Mouse (Mus musculus): ENCODE results near the gene Dlg2. TPM values are rescaled to one million over a fixed set of nuclear protein-coding genes. Genes with fewer than 3 reads are reported as not detected.

Gene Dlg2
- polyA plus RNA-seq, 1 experiment from 2014 or later = 4.3 TPM

GRCm38 (mm10) chr7:91345073-91345472 is 868.6 kb downstream of the Dlg2 start:
- Histone ChIP-seq H3K9ac (ENCODE audit: low read length) (no peak overlapping the region), H3K4me1 (ENCODE audit: control insufficient read depth, insufficient read depth, low read length) (no peaks in the 10 kb centered on the region), H3K4me3 (replicated peaks; ENCODE audit: low read length) (no peak overlapping the region), H3K36me3 (ENCODE audit: control insufficient read depth, insufficient read depth, low read length) (no peaks in the 10 kb centered on the region), H3K27ac (ENCODE audit: low read length) (no peak overlapping the region), H3K9me3 (replicated peaks; ENCODE audit: control insufficient read depth, low read length) (no peaks in the 10 kb centered on the region), H3K27me3 (ENCODE audit: control insufficient read depth, insufficient read depth, low read length) (no peaks in the 10 kb centered on the region), H3K4me2 (ENCODE audit: low read depth, low read length) (no peak overlapping the region)
- no peak for ATAC-seq (ENCODE audit: insufficient read depth, low FRiP score)

- Histone ChIP-seq H3K27me3 (ENCODE audit: control insufficient read depth, insufficient read depth, low read length) (no peaks in the 10 kb centered on the region), H3K9me3 (replicated peaks; ENCODE audit: control insufficient read depth, low read length) (no peaks in the 10 kb centered on the region), H3K9ac (ENCODE audit: low read length) (no peak overlapping the region), H3K4me1 (ENCODE audit: control insufficient read depth, insufficient read depth, low read length) (no peaks in the 10 kb centered on the region), H3K36me3 (ENCODE audit: control insufficient read depth, insufficient read depth, low read length) (no peaks in the 10 kb centered on the region), H3K4me3 (replicated peaks; ENCODE audit: low read length) (no peak overlapping the region), H3K4me2 (ENCODE audit: low read depth, low read length) (no peak overlapping the region), H3K27ac (ENCODE audit: low read length) (no peak overlapping the region)
- ATAC-seq (ENCODE audit: insufficient read depth, low FRiP score) = no peak
- WGBS = 62% methylated on average over 10 of the region's 10 CpGs
Measured at GRCm38 (mm10) chr7:91369821-91370321, 893.4 kb downstream of the Dlg2 start.

- no peak overlapping the region for H3K4me2 ChIP-seq (ENCODE audit: low read depth, low read length)
- no peak for ATAC-seq (ENCODE audit: insufficient read depth, low FRiP score)
- H3K4me1 ChIP-seq (ENCODE audit: control insufficient read depth, insufficient read depth, low read length) = no peaks in the 10 kb centered on the region
- no peak overlapping the region for H3K4me3 ChIP-seq (replicated peaks; ENCODE audit: low read length)
- no peak overlapping the region for H3K9ac ChIP-seq (ENCODE audit: low read length)
- no peaks in the 10 kb centered on the region for H3K9me3 ChIP-seq (replicated peaks; ENCODE audit: control insufficient read depth, low read length)
- H3K27ac ChIP-seq (ENCODE audit: low read length) = no peak overlapping the region
- H3K27me3 ChIP-seq (ENCODE audit: control insufficient read depth, insufficient read depth, low read length) = no peaks in the 10 kb centered on the region; the same call in 1 of the 2 replicates
- H3K36me3 ChIP-seq (ENCODE audit: control insufficient read depth, insufficient read depth, low read length) = no peaks in the 10 kb centered on the region
- WGBS = 59% methylated on average over 3 of the region's 3 CpGs
Measured at GRCm38 (mm10) chr7:91382281-91382680, 905.8 kb downstream of the Dlg2 start.

- Histone ChIP-seq H3K36me3 (ENCODE audit: control insufficient read depth, insufficient read depth, low read length) (no peaks in the 10 kb centered on the region), H3K9ac (ENCODE audit: low read length) (no peak overlapping the region), H3K27ac (ENCODE audit: low read length) (no peak overlapping the region), H3K9me3 (replicated peaks; ENCODE audit: control insufficient read depth, low read length) (no peaks in the 10 kb centered on the region), H3K4me2 (ENCODE audit: low read depth, low read length) (no peak overlapping the region), H3K4me1 (ENCODE audit: control insufficient read depth, insufficient read depth, low read length) (no peaks in the 10 kb centered on the region), H3K4me3 (replicated peaks; ENCODE audit: low read length) (no peak overlapping the region), H3K27me3 (ENCODE audit: control insufficient read depth, insufficient read depth, low read length) (no peaks in the 10 kb centered on the region; the same call in 1 of the 2 replicates)
- 24% methylated on average over 1 of the region's 1 CpGs for WGBS
- ATAC-seq (ENCODE audit: insufficient read depth, low FRiP score) = no peak
Measured at GRCm38 (mm10) chr7:91383873-91384272, 907.4 kb downstream of the Dlg2 start.

- H3K27me3 ChIP-seq (ENCODE audit: control insufficient read depth, insufficient read depth, low read length) = no peaks in the 10 kb centered on the region
- no peaks in the 10 kb centered on the region for H3K36me3 ChIP-seq (ENCODE audit: control insufficient read depth, insufficient read depth, low read length)
- H3K27ac ChIP-seq (ENCODE audit: low read length) = no peak overlapping the region
- no peak overlapping the region for H3K4me2 ChIP-seq (ENCODE audit: low read depth, low read length)
- no peak overlapping the region for H3K4me3 ChIP-seq (replicated peaks; ENCODE audit: low read length)
- no peak overlapping the region for H3K9ac ChIP-seq (ENCODE audit: low read length)
- no peaks in the 10 kb centered on the region for H3K9me3 ChIP-seq (replicated peaks; ENCODE audit: control insufficient read depth, low read length)
- no peak for ATAC-seq (ENCODE audit: insufficient read depth, low FRiP score)
- no peaks in the 10 kb centered on the region for H3K4me1 ChIP-seq (ENCODE audit: control insufficient read depth, insufficient read depth, low read length)
- 85% methylated on average over 5 of the region's 5 CpGs for WGBS
Measured at GRCm38 (mm10) chr7:91389272-91389671, 912.8 kb downstream of the Dlg2 start.

- Histone ChIP-seq H3K4me1 (ENCODE audit: control insufficient read depth, insufficient read depth, low read length) (no peaks in the 10 kb centered on the region), H3K27me3 (ENCODE audit: control insufficient read depth, insufficient read depth, low read length) (no peaks in the 10 kb centered on the region), H3K4me2 (ENCODE audit: low read depth, low read length) (no peak overlapping the region), H3K4me3 (replicated peaks; ENCODE audit: low read length) (no peak overlapping the region), H3K36me3 (ENCODE audit: control insufficient read depth, insufficient read depth, low read length) (no peaks in the 10 kb centered on the region), H3K9me3 (replicated peaks; ENCODE audit: control insufficient read depth, low read length) (no peaks in the 10 kb centered on the region), H3K9ac (ENCODE audit: low read length) (no peak overlapping the region), H3K27ac (ENCODE audit: low read length) (no peak overlapping the region)
- no peak for ATAC-seq (ENCODE audit: insufficient read depth, low FRiP score)
- 42% methylated on average over 3 of the region's 3 CpGs for WGBS
Measured at GRCm38 (mm10) chr7:91397827-91398226, 921.4 kb downstream of the Dlg2 start.

GRCm38 (mm10) chr7:91412109-91412508 is 935.6 kb downstream of the Dlg2 start:
- 77% methylated on average over 5 of the region's 5 CpGs for WGBS
- ATAC-seq (ENCODE audit: insufficient read depth, low FRiP score) = no peak

GRCm38 (mm10) chr7:91414150-91414549 is 937.7 kb downstream of the Dlg2 start:
- no peak overlapping the region for H3K4me2 ChIP-seq (ENCODE audit: low read depth, low read length)
- 67% methylated on average over 2 of the region's 2 CpGs for WGBS
- no peak overlapping the region for H3K9ac ChIP-seq (ENCODE audit: low read length)
- H3K27ac ChIP-seq (ENCODE audit: low read length) = no peak overlapping the region
- no peaks in the 10 kb centered on the region for H3K4me1 ChIP-seq (ENCODE audit: control insufficient read depth, insufficient read depth, low read length)
- no peak for ATAC-seq (ENCODE audit: insufficient read depth, low FRiP score)
- no peaks in the 10 kb centered on the region for H3K9me3 ChIP-seq (replicated peaks; ENCODE audit: control insufficient read depth, low read length)
- no peak overlapping the region for H3K4me3 ChIP-seq (replicated peaks; ENCODE audit: low read length)
- no peaks in the 10 kb centered on the region for H3K27me3 ChIP-seq (ENCODE audit: control insufficient read depth, insufficient read depth, low read length)
- no peaks in the 10 kb centered on the region for H3K36me3 ChIP-seq (ENCODE audit: control insufficient read depth, insufficient read depth, low read length)

More at GRCm38 (mm10) chr7:91412109-91412508, 935.6 kb downstream of the Dlg2 start:
- Histone ChIP-seq H3K27me3 (ENCODE audit: control insufficient read depth, insufficient read depth, low read length) (no peaks in the 10 kb centered on the region), H3K36me3 (ENCODE audit: control insufficient read depth, insufficient read depth, low read length) (no peaks in the 10 kb centered on the region), H3K4me2 (ENCODE audit: low read depth, low read length) (no peak overlapping the region), H3K9ac (ENCODE audit: low read length) (no peak overlapping the region), H3K4me3 (replicated peaks; ENCODE audit: low read length) (no peak overlapping the region), H3K9me3 (replicated peaks; ENCODE audit: control insufficient read depth, low read length) (no peaks in the 10 kb centered on the region), H3K4me1 (ENCODE audit: control insufficient read depth, insufficient read depth, low read length) (no peaks in the 10 kb centered on the region), H3K27ac (ENCODE audit: low read length) (no peak overlapping the region)

GRCm38 (mm10) chr7:91414749-91415148 is 938.3 kb downstream of the Dlg2 start:
- no peak overlapping the region for H3K9ac ChIP-seq (ENCODE audit: low read length)
- 80% methylated on average over 2 of the region's 2 CpGs for WGBS
- no peaks in the 10 kb centered on the region for H3K9me3 ChIP-seq (replicated peaks; ENCODE audit: control insufficient read depth, low read length)
- no peaks in the 10 kb centered on the region for H3K36me3 ChIP-seq (ENCODE audit: control insufficient read depth, insufficient read depth, low read length)
- H3K27me3 ChIP-seq (ENCODE audit: control insufficient read depth, insufficient read depth, low read length) = no peaks in the 10 kb centered on the region
- H3K4me1 ChIP-seq (ENCODE audit: control insufficient read depth, insufficient read depth, low read length) = no peaks in the 10 kb centered on the region
- no peak overlapping the region for H3K4me2 ChIP-seq (ENCODE audit: low read depth, low read length)
- no peak overlapping the region for H3K27ac ChIP-seq (ENCODE audit: low read length)
- ATAC-seq (ENCODE audit: insufficient read depth, low FRiP score) = no peak
- no peak overlapping the region for H3K4me3 ChIP-seq (replicated peaks; ENCODE audit: low read length)

- ATAC-seq (ENCODE audit: insufficient read depth, low FRiP score) = no peak
- no peak overlapping the region for H3K4me2 ChIP-seq (ENCODE audit: low read depth, low read length)
- no peaks in the 10 kb centered on the region for H3K9me3 ChIP-seq (replicated peaks; ENCODE audit: control insufficient read depth, low read length)
- no peak overlapping the region for H3K9ac ChIP-seq (ENCODE audit: low read length)
- H3K4me3 ChIP-seq (replicated peaks; ENCODE audit: low read length) = no peak overlapping the region
- no peaks in the 10 kb centered on the region for H3K27me3 ChIP-seq (ENCODE audit: control insufficient read depth, insufficient read depth, low read length)
- WGBS = 73% methylated on average over 4 of the region's 4 CpGs
- no peaks in the 10 kb centered on the region for H3K36me3 ChIP-seq (ENCODE audit: control insufficient read depth, insufficient read depth, low read length)
- H3K4me1 ChIP-seq (ENCODE audit: control insufficient read depth, insufficient read depth, low read length) = no peaks in the 10 kb centered on the region
- H3K27ac ChIP-seq (ENCODE audit: low read length) = no peak overlapping the region
Measured at GRCm38 (mm10) chr7:91420215-91420614, 943.7 kb downstream of the Dlg2 start.
